Mouse (Mus musculus) cerebellum, adult 8-10 months (tissue): ENCODE results near the gene Ccr8.
A peak's percentile ranks its signal among the peaks of the same experiment; 100 is the strongest.

ENCODE experiments used
- DNase-seq: peaks from one replicate; pipeline ENCODE4 v3.0.0; 2022

Gene Ccr8

DNA sequence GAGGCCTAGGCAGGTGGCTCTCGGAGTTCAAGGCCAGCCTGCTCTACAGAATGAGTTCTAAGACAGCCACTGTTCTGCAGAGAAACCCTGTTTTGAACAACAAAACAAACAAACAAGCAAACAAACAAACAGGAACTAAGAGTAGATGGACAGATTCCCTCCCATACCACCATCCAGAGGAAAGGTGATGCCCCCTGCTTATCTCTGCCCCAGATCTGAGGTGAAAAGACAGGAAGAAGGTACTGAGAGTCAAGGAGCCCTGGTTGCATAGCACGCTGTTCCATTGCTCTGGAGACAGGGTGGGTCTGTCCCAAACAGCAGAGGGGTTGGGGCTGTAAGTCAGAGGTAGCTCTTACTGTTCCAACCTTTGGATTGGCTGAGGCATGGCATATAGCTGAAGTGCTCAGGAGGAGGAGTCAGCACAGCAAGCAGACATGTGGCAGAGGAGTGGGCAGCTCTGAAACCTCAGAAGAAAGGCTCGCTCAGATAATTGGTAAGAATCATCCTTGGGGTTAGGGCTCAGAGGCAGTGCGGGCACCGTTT is at the start of gene Ccr8:
Gene Ccr8, plus strand, starts transcription at position 419 of the 543 bp plus-strand sequence.
- no peak for DNase-seq

DNA sequence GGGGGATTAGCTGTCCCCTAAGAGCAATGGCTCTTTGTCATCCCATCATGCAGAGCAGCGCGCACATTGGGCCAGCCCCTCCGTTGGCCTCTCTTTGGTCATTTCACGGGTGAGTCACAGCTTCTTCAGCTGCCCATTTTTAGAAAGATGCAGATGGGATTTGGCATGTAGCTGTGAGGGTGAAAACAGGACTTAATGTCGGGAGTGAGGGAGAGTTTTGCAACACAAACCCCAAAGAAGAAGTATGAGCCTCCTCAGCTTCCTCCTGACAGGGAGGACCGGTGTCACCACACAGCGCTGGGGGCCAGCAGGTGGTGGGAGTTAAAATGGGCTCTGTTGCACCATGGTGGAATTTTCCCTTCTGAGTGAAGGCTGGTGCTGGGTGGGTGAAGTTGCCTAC is 48.8 kb upstream of the Ccr8 start:
- DNase-seq, result no peak

DNA sequence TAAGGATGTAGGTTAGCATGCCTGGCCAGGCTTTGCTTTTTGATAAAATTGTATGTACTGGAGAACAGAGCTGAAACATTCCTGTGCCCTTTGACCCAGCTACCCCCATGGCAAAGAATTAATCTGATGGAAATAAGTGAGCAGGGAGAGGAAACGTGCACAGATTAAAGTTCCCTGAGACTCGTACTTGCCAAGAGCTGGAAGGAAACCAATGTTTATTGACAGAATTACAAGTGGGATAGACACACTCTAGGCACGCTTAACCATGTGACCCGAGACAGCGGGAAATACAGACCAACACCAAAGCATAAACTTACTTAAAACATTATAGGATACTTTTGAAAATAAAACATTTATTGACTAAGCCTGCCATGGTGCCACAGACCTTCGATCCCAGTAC is 43.4 kb upstream of the Ccr8 start:
- no peak for DNase-seq

DNA sequence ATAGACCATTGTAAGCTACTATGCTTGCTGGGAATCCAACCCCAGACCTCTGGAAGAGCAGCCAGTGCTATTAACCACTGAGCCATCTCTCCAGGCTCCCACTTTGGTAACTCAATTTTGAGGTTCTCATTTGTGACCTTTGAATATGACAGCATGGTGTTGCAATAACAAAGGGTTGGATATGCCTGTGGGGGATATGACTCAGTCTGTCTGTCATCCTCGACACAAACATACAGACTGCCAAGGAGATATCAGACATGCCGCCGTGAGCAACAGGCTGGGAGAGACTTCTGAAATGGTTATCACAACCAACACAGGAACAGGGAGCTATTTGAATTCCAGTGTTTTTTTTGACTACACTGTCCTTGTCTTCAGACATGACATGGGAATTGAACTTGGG is 42.5 kb upstream of the Ccr8 start:
- DNase-seq, result no peak

DNA sequence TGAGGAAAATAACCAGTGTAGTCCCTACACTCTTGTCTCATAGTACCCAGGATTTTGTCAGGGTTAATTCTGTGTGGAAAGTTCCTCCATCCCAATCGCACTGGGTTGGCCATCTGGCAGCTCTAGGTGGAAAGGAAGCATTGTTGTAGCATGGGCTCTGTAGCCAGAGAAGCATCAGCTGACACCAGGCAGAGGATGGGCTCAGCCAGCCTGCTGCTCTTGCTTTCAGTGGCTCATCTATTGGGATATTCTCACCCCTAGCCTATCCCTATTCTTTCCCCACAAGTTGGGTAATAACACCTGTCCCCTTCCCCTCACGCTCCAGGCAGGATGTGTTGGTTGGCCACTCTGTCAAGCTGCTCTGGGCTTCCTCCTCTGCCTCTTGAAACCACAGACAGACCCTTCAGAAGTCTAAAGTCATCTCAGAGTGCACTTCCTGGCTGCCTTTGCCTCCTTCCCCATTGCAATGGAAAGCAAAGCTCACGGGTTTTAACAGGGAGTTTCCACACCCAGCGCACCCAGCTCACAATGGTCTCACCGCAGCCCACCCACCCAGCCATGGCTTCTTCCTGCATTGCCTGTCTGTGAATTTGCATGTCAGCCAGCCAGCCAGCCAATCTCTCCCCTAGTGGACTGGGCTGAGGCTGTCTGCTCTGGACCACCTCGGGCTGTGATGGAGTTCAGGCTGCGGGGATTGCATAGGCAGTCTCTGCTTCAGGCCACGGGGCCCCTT is 37.2 kb upstream of the Ccr8 start:
- DNase-seq, result no peak

DNA sequence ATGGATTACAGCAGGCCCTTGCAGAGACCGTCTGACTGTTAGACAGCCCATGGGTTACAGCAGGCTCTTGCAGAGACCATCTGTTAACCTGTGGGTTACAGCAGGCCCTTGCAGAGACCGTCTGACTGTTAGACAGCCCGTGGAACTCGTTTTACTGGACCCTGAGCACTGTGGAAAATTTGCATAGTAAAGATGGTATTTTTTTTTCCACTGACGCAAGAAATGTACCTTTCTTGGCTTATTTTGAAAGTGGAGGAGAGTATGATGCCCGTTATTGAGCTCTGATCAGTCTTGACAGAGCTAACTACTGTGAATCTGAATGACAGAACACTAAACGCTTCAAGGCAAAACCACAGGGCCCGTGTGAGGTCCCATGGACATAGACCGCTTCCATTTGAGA is 35.7 kb upstream of the Ccr8 start:
- no peak for DNase-seq

DNA sequence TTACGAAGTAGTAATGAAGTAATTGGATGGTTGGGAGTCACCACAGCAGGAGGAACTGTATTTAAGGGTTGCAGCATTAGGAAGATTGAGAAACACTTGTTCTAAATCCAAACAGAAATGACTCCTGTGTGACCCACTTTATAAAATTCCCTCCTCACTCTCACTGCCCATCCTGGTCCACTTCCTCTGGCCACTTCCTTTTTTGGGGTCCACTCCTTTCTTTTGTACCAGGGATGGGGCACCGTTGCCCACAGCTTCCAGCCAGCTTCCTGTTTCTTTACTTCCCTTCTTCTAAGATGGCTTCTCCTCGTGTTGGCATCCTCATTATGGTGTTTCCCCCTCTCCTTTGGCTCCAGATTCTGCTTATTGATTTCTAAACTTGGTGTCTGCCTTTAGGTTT is 33.2 kb upstream of the Ccr8 start:
- no peak for DNase-seq

DNA sequence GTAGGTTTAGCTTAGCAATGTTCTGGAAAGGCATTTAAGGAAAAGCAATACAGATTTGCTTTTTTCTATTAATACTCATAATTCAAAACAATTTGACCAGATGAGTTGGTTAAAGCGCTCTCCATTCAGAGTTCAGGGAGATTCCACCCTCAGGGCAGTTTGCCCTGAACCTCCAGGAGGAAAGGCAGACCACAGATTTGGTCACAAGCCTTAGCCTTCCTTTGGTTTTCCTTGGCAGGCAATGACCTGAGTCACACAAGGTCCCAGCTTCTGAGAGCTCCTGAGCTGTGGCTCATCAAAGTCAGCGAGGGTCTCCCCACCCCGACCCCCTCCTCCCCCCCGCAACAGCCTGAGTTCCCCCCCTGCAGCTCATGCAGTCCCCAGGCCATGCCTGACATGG is 27.6 kb upstream of the Ccr8 start:
- no peak for DNase-seq

DNA sequence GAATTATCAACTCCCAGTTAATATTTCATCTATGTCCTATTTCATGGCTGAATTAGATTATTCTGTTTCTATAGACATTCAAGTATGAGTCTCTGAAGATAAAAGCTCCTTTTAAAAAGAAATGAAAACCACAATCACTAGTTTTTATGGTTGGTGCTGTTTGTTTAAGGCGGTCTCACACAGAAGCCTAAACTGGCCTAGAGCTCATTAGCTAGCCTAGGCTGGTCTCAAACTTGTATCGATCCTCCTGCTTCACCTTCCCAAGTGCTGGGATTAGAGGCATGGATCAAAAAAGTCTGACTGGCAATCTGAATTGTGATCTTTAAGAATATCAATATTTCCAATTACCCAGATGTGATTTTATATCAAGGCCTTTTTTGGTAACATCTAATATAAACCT is 24.3 kb upstream of the Ccr8 start:
- no peak for DNase-seq

DNA sequence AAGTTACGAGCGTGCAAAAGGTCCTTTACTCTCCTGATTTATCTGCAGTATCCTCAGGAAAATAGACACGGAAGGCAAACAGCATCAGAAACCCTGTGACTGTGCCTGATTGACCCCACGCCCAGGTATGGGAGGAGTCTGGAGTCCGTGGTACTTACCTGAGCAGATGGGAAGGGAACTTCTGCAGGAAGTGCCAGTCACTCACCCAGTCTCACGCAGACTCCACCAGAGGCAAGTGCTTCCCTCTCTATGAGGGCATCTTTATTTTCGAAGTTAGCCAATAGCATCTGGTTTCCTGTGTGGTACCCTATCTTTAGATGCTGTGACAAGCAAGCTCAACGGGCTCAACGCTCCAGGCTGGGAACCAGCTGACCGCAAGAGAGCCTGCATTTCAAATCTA is 23.9 kb upstream of the Ccr8 start:
- no peak for DNase-seq

DNA sequence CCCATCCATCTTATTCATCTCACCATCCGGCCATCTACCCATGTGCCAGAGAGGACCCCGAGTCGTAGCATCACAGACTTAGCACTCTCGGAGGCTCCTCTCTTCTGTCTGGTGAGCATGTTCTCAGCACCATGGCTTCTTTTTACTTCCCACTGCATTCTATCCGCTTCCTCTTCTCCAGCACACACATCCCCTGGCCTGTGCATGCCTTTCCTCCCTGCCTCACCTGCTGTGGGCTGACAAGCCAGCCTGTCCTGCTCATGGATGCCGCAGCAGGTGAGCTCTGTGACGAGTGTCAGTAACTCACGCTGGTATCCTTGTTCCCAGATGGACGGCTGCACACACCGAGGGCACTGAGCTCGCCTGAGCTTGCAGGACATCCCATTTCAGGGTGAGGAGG is 22.1 kb upstream of the Ccr8 start, which contains the start of gene Cx3cr1:
Gene Cx3cr1, minus strand, starts transcription at position 101 of the 400 bp plus-strand sequence.
- DNase-seq, result no peak

DNA sequence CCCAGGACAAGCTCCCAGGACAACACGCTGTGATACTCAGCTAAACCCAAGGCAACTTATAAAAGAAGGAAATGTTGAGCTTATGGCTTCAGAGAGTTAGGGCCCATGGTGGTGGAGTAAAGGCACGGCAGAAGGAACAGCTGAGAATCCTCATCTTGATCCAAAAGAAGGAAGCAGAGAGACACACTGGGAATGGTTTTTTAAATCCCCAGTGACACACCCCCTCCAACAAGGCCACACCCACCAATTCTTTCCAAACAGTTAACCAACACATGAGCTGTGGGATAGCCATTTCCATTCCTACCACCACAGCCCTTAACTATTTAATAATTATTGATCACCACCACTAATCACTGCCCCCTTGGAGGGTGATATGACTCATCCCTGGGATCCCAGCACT is 20.7 kb upstream of the Ccr8 start:
- DNase-seq, result no peak

DNA sequence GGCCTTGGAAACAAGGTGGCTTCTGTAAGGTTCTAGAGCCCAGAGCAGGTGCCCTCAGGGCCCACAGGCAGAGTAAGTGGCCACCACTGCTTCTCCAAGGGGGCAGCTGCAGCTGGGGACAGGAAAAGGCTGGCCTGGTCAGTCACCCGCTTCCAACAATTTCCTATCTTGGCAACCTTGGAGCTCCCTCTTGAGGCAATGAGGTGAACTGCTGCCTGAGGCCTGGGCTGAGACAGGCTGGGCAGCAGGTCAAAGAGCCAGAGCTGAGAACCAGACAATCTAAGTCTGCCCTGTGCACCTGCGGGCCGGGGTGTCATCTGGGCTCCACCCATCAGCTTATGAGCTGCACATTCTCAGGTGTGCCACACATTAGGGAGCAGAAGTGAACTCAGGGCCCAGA is 18.7 kb upstream of the Ccr8 start:
- peak; percentile 85 for DNase-seq

DNA sequence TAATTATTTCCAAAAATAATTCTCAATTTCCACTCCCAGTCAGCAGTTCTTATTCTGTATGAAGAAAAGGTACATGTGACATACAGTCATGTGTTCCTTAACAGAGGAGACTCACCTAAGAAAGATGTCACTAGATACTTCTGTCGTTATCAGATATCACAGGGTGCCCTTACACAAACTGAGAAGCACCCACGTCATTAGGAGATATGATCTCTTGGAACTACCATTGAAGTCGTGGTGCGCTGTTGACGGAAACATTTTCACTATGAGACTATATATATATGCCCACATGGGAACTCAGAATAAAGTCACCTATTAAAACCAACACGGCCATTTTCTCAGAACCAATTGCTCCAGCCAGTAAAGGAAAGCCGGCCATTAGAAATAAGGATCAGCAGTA is 17.4 kb upstream of the Ccr8 start:
- DNase-seq, result no peak

DNA sequence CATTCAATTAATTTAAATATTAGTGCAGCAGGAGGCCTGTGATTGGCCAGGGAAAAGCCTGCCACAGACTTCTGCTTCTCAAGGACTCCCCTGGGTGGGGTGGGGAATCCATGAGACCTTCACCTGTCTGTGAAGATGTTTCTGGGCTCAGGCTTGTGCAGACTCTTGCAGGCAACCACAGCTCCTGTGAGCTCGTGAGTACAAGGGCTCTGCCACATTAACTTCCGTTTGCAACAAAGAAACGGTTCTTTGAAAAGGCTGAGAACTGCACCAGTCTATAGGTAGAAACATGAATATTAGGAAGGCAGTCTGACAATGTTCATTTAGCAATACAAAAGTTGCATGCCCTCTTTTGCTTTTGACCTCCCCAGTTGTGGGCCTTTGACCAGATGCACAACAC is 13.7 kb upstream of the Ccr8 start:
- no peak for DNase-seq

DNA sequence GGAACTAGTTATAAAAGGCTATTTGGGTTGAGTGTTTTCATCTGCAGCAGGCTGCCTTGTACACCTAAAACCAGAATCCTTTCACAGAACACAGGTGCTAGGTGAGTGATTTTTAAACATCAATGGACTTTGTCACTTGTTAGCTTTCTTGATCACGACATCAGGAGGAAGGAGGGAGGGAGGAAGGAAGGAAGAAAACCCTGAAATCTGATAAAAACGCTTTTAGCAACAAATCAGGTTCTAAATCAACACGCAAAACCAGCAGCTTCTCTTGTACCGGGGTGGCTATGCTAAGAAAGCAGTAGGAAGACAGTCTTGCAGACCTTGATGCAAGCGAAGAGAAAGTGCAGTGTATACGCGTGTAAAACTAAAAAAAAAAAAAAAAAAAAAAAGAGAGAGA is 12.0 kb upstream of the Ccr8 start:
- no peak for DNase-seq

DNA sequence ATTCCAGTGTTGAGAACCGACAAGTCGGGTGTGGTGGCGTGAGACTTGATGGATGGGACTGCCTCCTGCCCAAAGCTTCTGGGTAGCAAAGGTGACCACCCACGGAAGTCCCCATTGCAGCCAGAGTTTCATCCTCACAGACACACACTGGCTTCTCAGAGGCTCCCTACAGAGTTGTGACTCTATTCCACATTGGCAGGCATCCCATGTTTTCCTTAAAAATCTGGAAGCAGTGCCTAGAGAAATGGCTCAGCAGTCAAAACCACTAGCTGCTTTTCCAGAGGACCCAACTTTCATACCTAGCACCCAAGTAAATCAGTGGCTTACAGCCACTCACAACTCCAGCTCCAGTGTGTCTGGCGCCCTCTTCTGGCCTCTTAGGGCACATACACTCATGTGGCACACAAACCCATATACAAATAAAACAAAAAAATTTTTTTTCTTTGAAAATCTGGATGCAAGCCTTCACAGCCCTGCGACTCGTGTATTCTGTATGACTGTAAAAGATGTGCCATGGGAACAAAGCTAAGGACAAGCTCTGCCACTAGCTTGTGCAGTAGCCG is 11.3 kb upstream of the Ccr8 start:
- no peak for DNase-seq

DNA sequence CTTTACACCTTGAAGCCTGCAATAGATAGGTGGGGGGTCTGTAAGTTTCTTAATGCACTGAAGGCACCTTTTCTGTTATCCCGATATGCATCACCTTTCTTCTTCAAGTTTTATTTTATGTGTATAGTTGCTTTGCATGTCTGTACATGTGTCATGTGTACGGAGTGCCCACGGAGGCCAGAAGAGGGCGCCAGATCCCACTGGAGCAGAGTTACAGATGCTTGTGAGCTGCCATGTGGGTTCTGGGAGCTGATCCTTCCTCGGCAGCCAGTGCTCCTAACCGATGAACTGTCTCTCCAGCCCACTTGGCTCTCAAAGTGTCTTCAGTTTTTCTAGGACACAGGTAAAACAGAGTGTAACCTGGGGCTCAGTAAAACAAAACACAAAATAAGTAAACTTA is 10.7 kb upstream of the Ccr8 start:
- DNase-seq, result no peak

DNA sequence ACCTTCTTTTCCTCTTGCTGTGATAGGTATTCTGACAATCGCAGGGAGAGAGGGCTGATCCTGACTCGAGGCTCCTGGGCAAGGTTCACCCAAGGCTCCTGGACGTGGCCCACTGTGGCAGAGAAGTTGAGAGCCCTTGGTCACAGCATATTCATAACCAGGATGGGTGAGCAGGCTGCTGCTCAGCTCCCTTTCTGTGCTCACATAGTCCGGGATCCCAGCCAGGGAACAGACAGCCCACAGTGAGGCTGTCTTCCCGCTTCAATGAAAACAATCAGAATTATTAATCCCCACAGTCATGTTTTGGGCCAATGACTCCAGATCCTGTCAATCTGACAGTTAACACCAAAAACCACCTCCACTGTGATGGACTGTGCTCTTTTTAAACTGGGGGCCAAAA is 9.9 kb upstream of the Ccr8 start:
- DNase-seq, result no peak

DNA sequence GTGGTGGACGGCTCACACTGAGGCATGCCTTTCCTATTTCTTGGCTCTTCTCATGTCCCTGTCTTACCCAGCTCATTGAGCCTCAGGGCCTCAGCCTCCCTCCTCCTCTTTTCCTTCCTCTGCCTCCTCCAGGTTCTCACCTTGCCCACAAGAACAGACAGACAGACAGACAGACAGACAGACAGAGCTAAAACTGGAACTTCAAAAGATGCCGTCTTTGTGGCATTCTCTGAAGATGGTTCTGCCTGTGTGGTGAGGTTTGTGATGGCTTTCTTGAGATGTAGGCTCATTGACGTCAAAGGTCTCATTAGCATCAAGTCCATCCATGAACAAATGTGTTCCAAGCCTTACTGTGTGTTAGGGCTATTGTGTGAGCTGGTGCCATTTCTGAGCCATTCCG is 9.2 kb upstream of the Ccr8 start:
- DNase-seq, result no peak

DNA sequence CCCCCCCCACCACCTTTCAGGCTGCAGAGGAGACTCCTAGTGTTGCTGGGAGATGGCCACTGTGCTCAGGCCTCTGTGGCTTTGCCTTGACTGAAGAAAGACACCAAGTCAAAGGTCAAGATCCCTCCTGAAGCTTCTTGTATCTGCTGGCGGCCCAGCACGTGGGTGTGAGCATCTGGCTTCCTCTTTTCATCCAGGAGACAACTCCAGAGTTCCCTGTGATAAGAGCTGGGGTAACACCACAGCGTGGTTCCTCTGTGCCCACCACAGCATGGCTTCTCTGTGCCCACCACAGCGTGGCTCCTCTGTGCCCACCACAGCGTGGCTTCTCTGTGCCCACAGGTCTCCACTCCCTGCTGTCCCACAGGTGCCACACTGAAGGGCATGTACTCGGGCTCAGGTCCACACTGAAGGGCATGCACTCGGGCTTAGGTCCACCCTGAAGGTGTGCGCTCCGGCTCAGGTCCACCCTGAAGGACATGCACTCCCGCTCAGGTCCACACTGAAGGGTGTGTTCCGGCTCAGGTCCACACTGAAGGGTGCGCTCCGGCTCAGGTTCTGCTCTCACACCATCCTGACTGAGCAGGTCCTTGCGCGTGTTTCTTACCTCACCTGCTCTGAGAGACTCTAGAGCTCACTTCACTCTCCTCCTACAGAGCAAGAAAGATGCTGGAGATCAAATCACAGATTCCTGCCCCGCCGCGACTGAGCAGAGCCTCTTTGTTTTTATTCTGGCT is 8.6 kb upstream of the Ccr8 start:
- DNase-seq, result no peak

DNA sequence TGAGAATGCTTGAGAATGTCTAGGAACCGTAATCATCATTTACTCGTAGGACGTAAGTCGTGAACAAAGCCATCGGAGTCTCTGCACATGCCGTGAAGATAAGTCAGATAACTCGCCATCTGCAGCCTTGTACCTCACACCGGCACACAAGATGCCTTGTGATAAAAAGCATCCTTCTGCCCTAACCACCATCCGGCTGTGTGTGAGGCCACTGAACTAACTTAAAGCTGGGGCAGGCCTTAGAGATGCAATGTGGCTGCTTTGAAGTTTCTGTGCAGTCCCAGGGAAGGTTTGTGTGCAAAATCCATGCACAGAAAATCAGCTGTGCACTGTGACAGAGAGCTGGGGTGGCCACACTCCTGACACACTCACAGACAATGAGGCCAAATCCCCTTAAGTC is 7.5 kb upstream of the Ccr8 start:
- DNase-seq, result no peak

DNA sequence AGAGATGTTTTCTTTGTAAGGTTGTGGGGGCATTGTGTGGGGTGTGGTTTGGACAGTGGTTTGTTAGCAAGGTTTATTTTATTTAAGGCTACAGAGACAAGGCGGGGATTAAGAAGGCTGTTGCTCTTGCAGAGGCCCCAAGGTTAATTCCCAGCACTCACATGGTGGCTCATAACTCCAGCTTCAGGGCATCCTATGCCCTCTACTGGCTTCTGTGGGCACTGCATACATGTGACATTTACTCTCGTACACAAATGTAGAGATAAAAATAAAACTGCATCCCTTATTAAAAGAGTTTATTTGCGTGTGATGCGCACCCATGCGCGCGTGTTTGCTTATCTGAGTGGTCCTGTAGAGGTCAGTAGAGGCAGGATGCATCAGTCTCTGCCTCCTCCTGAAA is 2.8 kb upstream of the Ccr8 start:
- no peak for DNase-seq

DNA sequence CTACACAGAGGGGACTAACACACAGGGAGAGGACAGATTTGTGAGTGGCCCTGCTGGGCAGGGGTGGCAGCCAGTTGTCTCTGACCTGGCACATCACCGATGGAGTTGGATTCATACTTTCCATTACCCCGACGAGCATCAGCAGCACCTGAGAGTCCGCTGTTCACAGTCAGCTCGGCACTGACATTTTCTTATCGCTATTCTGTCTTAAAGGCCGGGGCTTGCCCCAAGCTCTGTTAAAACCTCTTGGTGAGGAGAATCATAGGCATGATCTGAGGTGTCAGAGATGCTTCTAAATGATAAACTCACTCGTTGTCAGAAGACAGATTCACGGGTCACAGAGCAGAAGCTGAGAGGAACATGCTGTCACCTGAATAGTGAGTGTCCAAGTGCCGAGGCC is 828 bp upstream of the Ccr8 start:
- DNase-seq, result no peak
